Mouse (Mus musculus) liver, embryonic 14.5 days (tissue): ENCODE data around the gene Hinfp. TPM values are rescaled to one million over a fixed set of nuclear protein-coding genes. Genes with fewer than 3 reads are reported as not detected.

Experiments
- ATAC-seq: fragments of 200-750 bp; cut with Nextera tagmentation; 2 replicates; pipeline ENCODE4 v1.8.0; 2017; ENCODE audit warnings: moderate number of reproducible peaks, mild to moderate bottlenecking, moderate library complexity; ENCODE audit not compliant: insufficient read depth
- DNase-seq, 3 experiments: peaks; one replicate each; pipeline ENCODE4 v3.0.0-alpha.2; 2012 to 2013; ENCODE audit warnings: low read depth in 3 of 3, low spot score in 3 of 3
- H3K27ac ChIP-seq: fragments of 300-500 bp; sonication (generic); 2 replicates; pipeline ENCODE4 v1.5.1; 2014; ENCODE audit warnings: moderate library complexity, mild to moderate bottlenecking, control low read depth, inconsistent platforms
- H3K27me3 ChIP-seq: fragments of 300-500 bp; sonication (generic); 2 replicates; pipeline ENCODE4 v1.6.1; 2014; ENCODE audit warnings: mild to moderate bottlenecking, low read length, moderate library complexity; ENCODE audit not compliant: control insufficient read depth, insufficient read depth
- H3K36me3 ChIP-seq: fragments of 300-500 bp; sonication (generic); replicated peaks from 2 replicates; pipeline ENCODE4 v1.6.1; 2014; ENCODE audit warnings: low read depth; ENCODE audit not compliant: control insufficient read depth, insufficient read depth
- H3K4me1 ChIP-seq, 2 experiments: fragments of 200-500 bp in 1 of 2; fragments of 300-500 bp in 1 of 2; sonication (generic) in 1 of 2; replicated peaks; 2 replicates each; pipeline ENCODE4 v1.6.1; 2012 to 2014; ENCODE audit warnings: antibody characterized with exemption in 1 of 2, inconsistent platforms in 1 of 2, low read length in 1 of 2; ENCODE audit not compliant: control insufficient read depth in 2 of 2, insufficient read depth in 2 of 2
- H3K4me2 ChIP-seq: fragments of 300-500 bp; sonication (generic); 2 replicates; pipeline ENCODE4 v1.6.1; 2014; ENCODE audit warnings: low read depth, mild to moderate bottlenecking, control low read depth, moderate library complexity
- H3K4me3 ChIP-seq, 2 experiments: fragments of 200-500 bp in 1 of 2; fragments of 300-500 bp in 1 of 2; sonication (generic) in 1 of 2; 2 replicates each; pipeline ENCODE4 v1.5.1; 2012 to 2014; ENCODE audit warnings: low read depth in 2 of 2, low read length in 2 of 2, mild to moderate bottlenecking in 2 of 2, control low read depth in 1 of 2, inconsistent platforms in 1 of 2, moderate library complexity in 1 of 2; ENCODE audit not compliant: insufficient read depth in 1 of 2
- H3K9ac ChIP-seq: fragments of 300-500 bp; sonication (generic); replicated peaks from 2 replicates; pipeline ENCODE4 v1.6.1; 2014; ENCODE audit warnings: mild to moderate bottlenecking, control low read depth, moderate library complexity
- H3K9me3 ChIP-seq: fragments of 300-500 bp; sonication (generic); 2 replicates; pipeline ENCODE4 v1.6.1; 2016; ENCODE audit warnings: low read length, mixed read lengths; ENCODE audit not compliant: control insufficient read depth
- CTCF ChIP-seq: IDR thresholded peaks from 2 replicates; pipeline ENCODE4 v1.5.1; 2016; ENCODE audit warnings: antibody characterized with exemption, low read depth, control low read depth
- EP300 ChIP-seq: IDR thresholded peaks from 2 replicates; pipeline ENCODE4 v1.6.1; 2016; ENCODE audit warnings: antibody characterized with exemption, low read depth
- WGBS: fragments of 180-500 bp; shearing (Covaris S2); extraction: QIAGEN DNeasy Blood & Tissue Kit; methylation state at CpG from one replicate; pipeline ENCODE4 v1.1.7; 2014; ENCODE audit not compliant: insufficient replicate concordance; 5-methylcytosine and 5-hydroxymethylcytosine counted together
- polyA plus RNA-seq, 2 experiments: library from polyadenylated mRNA; depleted of rRNA in 1 of 2; stranded (reverse) in 1 of 2; unstranded in 1 of 2; fragments of >200 nt; fragmentation: Nextera tagmentation in 1 of 2; extraction: Ambion mirVana in 1 of 2; gene quantifications; 2 replicates each; pipeline versions ENCODE4 v1.2.1 to v1.2.3; 2012 to 2014

Hinfp gene
- polyA plus RNA-seq, 2 experiments: 8.3 to 13.8 TPM

GRCm38 (mm10) chr9:44332918-44333638 is 27.6 kb upstream of the Hinfp start:
- no peaks in the 10 kb centered on the region for H3K9me3 ChIP-seq
- H3K9ac ChIP-seq: peak overlapping the region; percentile 74
- H3K4me3 ChIP-seq: peak overlapping the region in 1 of 2 experiments; percentile 53; a peak in 3 of 4 replicates
- no peak for DNase-seq
- peak overlapping the region; percentile 91 for H3K27ac ChIP-seq
- no peak for ATAC-seq
- 93% methylated on average over 13 of the region's 13 CpGs for WGBS
- peaks cover 13 to 15% of the 10 kb centered on the region in 2 experiments for H3K4me1 ChIP-seq
- no peaks in the 10 kb centered on the region for H3K27me3 ChIP-seq
- TF ChIP-seq CTCF: no peak
- TF ChIP-seq EP300: no peak
- H3K36me3 ChIP-seq: peaks cover 63% of the 10 kb centered on the region
- peak overlapping the region; percentile 69 for H3K4me2 ChIP-seq

GRCm38 (mm10) chr9:44330736-44331135 is 25.3 kb upstream of the Hinfp start:
- Histone ChIP-seq H3K9me3 (no peaks in the 10 kb centered on the region), H3K27ac (no peak overlapping the region), H3K36me3 (peaks cover 42% of the 10 kb centered on the region), H3K27me3 (no peaks in the 10 kb centered on the region), H3K4me2 (no peak overlapping the region), H3K4me3 (no peak overlapping the region), H3K4me1 (peaks cover 20 to 24% of the 10 kb centered on the region in 2 experiments), H3K9ac (no peak overlapping the region)
- DNase-seq: no peak
- ATAC-seq: no peak
- 84% methylated on average over 6 of the region's 6 CpGs for WGBS
- TF ChIP-seq EP300 (no peak), CTCF (no peak)

GRCm38 (mm10) chr9:44327926-44328325 is 22.5 kb upstream of the Hinfp start:
- Histone ChIP-seq H3K4me2 (peak overlapping the region; percentile 95), H3K27me3 (no peaks in the 10 kb centered on the region), H3K9me3 (no peaks in the 10 kb centered on the region), H3K4me1 (peaks cover 11 to 14% of the 10 kb centered on the region in 2 experiments; a peak in 3 of 4 replicates), H3K4me3 (peak overlapping the region; percentile 64 to 83), H3K27ac (no peak overlapping the region), H3K36me3 (peaks cover 26% of the 10 kb centered on the region), H3K9ac (peak overlapping the region; percentile 78)
- ATAC-seq: no peak
- no peak for DNase-seq
- no peak for TF ChIP-seq CTCF
- no peak for TF ChIP-seq EP300
- 87% methylated on average over 5 of the region's 5 CpGs for WGBS

- no peaks in the 10 kb centered on the region for H3K27me3 ChIP-seq
- DNase-seq (no peak), ATAC-seq (peak; percentile 49)
- H3K4me2 ChIP-seq: peak overlapping the region; percentile 95
- H3K36me3 ChIP-seq: peaks cover 20% of the 10 kb centered on the region
- H3K4me3 ChIP-seq: peak overlapping the region; percentile 64 to 83
- H3K9ac ChIP-seq: peak overlapping the region; percentile 78
- TF ChIP-seq CTCF (0 out of 2 replicates have a peak, but pooled peaks have one; percentile 5), EP300 (no peak)
- H3K27ac ChIP-seq: peak overlapping the region; percentile 79
- WGBS: 0% methylated on average over 22 of the region's 22 CpGs
- peaks cover 9 to 14% of the 10 kb centered on the region in 2 experiments; a peak in 3 of 4 replicates for H3K4me1 ChIP-seq
- H3K9me3 ChIP-seq: no peaks in the 10 kb centered on the region
These were observed 21.7 kb upstream of the Hinfp start for GRCm38 (mm10) chr9:44327064-44327711.

GRCm38 (mm10) chr9:44326371-44327063 is 21.0 kb upstream of the Hinfp start:
- TF ChIP-seq CTCF: no peak
- no peak for TF ChIP-seq EP300
- Histone ChIP-seq H3K27ac (peak overlapping the region; percentile 79), H3K9ac (peak overlapping the region; percentile 78), H3K4me3 (peak overlapping the region; percentile 64 to 83), H3K9me3 (no peaks in the 10 kb centered on the region), H3K36me3 (peaks cover 16% of the 10 kb centered on the region), H3K4me1 (peaks cover 9 to 14% of the 10 kb centered on the region in 2 experiments), H3K27me3 (no peaks in the 10 kb centered on the region), H3K4me2 (peak overlapping the region; percentile 95)
- peak; percentile 82 for ATAC-seq
- WGBS: under 1% methylated on average over 38 of the region's 38 CpGs
- DNase-seq: peak in 2 of 3 experiments; percentile 57 to 72
